Mouse (Mus musculus) B cell, adult 2 months (primary cell): ENCODE measurements around the gene 4930518I15Rik.
"Not testable (repeated sequence)": the region's sequence is repeated elsewhere in the genome, so short reads cannot be mapped to it uniquely, and the experiment has no call there.

Source experiments
- DNase-seq, 2 experiments: peaks; one replicate each; pipeline ENCODE4 v3.0.0; 2022

Gene 4930518I15Rik

DNA sequence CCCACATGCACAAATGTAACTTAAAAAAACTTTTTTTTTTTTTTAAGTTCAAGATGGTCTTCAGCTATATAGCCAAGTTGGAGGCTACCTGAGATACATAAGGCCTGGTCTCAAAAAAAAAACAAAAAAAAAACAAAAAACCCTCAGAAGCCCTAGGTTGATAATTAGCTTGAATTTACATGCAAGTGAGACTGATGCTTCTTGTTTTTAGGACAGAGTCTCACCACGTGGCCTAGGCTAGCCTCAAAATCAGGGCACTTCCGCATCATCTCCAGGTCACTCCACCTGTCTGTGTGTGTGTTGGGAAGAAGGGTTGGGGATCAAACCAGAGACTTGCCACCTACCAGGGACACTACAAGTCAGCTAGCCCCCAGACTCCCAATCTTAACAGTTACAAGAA, at the start of gene 4930518I15Rik:
4930518I15Rik (minus strand) TSS at position 112 of the 400 bp plus-strand sequence.
- no peak for DNase-seq

DNA sequence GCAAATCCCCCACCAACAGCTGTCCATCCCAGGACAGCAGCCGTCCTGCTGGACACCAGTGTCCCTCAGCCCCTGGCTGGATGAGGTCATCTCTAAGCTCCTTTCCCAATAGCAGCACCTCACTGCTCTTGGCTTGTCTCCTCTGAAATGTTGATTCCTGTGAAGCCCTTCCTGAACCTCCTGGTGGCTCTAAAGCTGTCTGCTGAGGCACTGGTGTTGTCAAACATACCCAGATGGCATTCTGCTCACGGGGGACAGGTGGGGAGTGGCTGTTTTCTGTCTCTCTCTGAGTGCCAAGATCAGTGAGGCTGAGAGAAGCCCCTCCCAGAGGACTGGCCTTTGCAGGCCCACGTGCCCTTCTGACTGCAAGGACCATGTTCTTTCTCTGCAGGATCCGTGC, 48.2 kb upstream of the 4930518I15Rik start:
- not testable (repeated sequence) for DNase-seq

DNA sequence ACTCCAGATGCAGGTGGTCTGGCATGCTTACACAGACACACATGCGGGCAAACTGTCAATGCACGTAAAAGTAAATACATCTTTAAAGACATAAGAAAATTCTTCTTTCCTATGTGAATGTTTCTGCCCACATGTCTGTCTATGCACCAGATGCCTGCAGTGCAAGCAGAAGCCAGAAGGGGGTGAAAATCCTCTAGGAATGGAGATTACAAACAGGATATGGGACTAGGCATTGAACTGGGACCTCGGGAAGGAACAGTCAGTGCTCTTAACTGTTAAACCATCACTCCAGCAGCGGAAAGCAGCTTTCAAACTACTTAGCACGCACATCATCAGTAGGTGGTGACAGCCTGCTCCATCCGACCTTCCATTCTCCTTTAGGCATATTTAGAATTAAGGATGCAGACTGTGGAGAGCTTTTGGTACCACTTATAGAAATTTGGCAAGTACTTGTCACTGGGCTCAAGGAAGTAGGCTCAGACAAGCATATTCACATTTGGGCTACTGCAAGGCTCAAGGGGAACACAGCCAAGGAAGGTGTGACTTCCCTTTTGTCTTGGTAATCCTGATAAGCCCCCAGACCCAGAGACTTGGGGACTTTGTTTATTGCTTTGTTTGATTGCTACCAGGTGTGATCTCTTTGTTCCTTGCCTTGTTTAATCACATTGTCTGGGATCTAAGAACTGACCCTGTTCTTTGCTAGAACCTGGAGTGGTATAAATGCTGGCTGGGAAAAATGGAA, 47.4 kb upstream of the 4930518I15Rik start:
- no peak for DNase-seq

DNA sequence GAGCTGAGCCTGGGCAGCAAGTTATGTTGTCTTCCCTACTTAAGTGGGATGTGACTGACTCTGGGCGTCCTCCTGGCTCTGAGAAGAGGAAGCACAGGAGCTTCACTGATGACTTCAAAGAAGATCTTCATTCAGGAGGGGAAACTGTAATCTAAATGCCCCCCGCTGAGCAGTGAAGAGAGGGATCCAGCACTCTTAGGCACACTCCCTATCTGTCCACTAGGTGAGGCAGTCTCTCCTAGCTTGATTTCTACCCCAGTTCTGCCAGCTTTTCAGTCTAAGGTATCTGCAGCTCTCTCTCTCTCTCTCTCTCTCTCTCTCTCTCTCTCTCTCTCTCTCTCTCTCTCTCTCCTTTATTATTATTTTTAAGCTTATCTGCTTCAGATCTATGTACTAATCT, 45.6 kb upstream of the 4930518I15Rik start:
- no peak for DNase-seq

DNA sequence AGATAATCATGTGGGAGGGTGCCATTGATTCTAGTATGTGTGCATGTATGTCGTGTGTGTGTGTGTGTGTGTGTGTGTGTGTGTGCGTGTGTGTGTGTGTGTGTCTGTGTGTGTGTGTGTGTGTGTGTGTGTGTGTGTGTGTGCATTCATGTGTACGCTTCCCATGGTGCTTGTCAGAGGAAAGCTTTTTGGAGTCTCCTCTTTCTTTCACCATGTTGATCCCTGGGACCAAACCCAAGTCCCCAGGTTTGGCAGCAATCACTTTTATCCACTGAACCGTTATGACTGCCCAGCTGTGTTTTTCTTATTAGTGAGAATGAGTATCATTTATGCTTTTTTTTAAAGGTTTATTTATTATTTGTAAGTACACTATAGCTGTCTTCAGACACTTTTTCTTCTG, 44.7 kb upstream of the 4930518I15Rik start:
- not testable (repeated sequence) for DNase-seq

DNA sequence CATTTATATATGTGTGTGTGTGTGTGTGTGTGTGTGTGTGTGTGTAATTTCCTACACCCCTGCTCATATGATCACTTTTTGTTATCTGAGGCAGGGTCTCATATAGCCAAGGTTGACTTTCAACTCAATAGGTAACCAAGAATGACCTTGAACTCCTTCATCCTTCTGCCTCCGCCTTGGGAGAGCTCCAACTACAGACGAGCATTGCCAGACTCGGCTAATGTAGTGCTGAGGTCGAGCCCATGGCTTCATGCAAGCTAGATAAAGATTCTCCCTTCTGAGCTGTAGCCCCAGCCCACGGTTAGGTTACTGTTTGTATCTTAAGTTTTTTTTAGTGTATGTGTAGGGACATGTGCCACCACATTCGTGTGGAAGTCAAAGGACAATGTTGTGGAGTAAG, 44.1 kb upstream of the 4930518I15Rik start:
- DNase-seq: no peak

DNA sequence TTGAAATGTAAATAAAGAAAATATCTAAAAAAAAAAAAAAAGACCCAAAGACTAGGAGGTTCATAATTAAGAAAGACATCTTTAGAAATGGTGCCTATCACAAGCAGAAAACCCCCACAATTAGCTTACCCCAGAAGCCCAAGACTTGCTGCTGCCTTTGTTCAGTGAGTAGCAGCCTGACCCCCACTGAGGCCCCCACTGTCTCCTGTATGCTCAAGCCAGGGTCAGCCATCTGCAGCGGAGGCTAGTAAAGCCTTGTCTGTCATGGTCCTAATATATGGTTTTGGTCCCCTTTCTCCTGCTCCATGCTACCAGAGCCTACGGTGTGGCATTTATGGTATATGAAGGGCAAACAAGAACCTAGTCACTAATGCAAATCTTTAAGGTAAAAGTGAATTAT, 43.6 kb upstream of the 4930518I15Rik start:
- DNase-seq: no peak

DNA sequence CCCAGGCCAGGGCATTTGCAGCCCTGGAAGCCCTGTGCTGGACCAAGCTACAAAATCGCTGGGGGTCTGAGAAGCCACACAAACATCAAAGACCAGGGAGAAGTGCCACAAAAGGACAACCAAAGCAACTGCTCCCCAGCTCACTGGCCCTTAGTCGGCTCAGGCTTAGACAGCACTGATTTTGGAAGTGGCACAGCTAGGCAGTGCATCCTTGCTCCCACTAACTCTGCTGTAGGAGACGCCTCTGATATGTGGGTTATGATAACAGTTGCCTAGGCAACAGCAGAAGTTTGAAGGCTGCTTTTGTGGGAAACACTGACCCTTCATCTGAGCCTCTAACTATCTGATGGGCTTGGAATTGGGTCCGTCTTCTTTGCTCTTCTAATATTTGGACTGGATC, 41.4 kb upstream of the 4930518I15Rik start:
- DNase-seq: no peak

DNA sequence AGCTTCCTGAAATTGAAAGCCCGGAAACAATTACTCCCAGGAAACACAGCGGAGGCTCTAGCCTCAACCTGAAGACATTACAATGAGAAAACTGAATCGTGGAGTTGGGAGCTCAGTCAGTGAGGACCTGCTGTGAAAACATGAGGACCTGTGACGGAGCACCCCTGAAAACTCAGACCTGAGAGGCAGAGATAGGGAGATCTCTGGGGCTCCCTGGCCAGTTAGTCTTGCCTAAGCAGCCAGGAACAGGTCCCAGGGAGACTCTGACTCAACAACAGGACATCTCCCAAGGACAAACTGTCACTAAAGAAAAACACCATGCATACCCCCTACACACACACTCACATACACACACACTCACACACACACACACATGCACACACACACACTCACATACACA, 40.6 kb upstream of the 4930518I15Rik start:
- DNase-seq: no peak

DNA sequence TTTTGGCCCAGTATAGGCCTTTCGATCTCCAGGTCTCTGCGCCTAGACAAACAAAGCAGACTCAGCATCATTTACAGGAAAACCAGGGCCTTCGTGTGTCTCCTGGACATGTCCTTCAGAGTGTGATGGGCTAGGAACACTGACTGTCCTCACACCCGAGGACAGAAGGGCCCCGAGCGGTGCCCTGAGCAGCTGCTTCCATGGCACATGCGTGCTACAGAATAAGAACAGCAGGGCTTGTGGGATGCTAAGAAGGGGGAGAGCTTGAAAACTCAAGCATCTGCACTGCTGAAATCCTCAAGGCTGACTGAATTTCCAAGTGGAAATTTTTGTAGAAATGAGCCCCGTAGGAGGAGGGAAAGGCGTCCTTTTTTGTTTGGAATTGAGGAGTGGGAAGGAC, 39.3 kb upstream of the 4930518I15Rik start:
- no peak for DNase-seq

DNA sequence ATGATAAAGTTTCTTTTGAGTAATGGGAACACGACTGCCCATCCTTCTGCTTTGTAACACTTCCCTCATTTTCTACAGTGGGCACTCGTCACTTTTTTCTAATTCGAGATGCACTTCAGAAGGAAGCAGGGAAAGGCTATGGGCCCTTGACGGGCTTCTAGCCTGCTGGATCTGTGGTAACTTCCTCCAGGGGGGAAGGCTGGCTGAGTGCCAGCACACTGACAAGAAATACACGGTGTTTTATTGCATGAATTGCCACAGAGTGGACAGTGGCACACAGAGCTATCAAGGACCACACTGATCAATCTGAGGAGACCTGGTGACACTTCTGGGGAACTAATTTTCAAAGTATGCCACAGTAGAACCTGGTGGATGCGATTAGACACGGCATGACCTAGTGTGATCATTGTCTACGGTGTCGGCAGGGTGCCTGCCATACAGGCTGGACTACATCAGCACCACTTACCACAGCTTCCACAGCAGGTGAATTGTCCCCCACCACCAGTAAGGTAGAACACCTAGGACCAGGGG, 38.7 kb upstream of the 4930518I15Rik start:
- DNase-seq: no peak

DNA sequence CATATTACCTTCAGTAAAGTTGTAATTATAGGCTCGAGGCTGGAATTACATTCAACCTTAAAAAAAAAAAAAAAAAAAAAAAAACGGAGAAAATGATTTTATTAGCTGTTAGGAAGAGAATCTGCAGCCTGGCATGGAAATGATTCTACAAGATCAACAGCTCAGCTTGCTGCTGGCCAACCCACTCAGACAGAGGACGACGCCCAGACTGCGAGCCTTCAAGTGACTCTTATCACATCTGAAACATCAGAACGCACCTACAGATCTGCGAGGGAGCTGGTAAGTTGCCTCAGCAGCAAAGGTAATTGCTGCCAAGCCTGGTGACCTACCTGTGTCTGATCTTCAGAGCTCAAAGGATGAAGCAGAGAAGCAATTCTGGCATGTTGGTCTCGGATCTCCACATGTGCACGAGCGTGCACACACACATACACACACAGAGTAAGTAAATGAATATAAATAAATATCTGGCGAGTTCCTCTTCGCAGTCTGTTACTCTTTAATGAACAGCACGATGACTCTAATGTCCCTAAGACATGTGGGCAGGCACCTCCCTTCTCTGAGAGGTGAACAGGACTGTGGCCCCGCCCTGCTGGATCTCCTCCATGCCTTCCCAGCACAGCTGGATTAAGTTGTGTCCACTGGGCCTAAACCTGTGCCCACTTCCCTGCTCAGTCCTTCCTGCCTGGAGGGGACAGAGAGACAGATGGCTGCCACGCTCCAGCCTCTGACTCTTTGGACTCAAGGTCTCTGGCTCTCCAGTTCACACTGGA, 36.9 kb upstream of the 4930518I15Rik start:
- no peak for DNase-seq

DNA sequence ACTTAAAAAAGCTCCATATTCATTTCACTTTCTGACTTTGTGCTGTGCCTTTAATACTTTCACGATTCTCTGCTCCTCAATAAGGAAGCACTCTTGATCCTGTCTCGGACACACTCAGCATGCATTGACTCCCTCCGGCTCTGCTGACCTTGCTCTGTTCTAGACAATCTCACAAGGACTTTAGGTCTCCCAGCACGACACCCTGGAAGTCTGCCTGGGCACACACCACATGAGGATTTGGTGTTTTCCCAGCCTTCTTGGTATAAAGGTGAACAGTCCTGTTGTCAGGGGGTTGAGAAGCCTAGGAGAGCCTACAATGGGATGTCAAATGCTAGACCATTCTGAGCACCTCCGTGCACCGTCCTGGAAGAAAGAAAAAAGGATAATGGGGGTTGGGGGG, 35.1 kb upstream of the 4930518I15Rik start:
- no peak for DNase-seq

DNA sequence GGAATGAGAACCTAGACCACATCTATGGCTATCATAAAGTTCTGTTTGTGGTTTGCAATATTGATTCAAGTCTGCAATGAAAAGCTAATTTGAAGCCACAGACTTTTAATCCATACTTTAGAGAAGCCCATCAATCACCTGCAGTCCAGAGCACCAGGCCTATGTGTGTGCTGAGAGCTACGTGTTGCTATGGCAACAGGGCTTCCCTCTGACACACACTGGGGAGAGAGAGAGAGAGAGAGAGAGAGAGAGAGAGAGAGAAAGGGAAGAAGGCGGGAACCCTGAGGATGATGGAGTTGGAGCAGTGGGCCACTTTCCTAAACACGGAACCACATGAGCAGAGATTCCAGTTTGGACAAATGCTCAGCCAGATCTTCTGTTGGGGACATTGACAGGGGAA, 34.5 kb upstream of the 4930518I15Rik start:
- DNase-seq: no peak

DNA sequence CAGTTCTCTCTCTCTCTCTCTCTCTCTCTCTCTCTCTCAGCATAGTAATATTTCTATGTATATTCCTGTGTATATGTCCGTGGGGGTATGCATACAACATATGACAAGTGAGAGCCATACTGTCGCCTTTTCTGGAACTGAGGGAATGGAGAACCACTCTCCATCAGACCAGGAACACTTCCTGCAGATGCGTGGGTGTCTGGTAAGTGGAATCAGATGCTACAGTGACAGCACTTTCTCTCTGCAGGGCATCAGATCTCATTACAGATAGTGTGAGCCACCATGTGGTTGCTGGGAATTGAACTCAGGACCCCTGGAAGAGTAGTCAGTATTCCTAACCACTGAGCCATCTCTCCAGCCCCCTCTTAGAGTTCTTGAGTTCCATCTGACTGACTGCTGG, 30.7 kb upstream of the 4930518I15Rik start:
- no peak for DNase-seq

DNA sequence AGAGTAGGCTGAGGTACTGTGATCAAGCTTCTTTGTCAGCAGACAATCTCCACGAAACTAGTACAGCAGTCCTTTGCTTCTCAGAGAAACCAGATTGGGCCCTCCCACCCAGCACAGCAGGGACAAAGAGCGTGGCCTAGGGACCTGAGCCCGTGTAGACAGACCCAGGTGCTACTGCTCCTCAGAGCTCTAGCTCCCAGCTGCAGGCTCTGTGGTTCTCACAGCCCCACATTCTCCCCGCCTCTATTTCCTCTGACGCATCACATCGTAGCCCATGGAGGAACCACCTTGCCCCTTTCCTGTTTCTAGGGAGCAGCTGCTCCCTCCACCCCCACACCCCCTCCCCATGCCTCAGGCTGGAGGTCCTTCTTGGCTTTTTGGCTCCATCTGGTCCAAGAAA, 29.3 kb upstream of the 4930518I15Rik start, which contains the start of gene Sla2:
Sla2 (minus strand) TSS at position 176 of the 400 bp plus-strand sequence.
- DNase-seq: peak in 1 of 2 experiments; percentile 12

DNA sequence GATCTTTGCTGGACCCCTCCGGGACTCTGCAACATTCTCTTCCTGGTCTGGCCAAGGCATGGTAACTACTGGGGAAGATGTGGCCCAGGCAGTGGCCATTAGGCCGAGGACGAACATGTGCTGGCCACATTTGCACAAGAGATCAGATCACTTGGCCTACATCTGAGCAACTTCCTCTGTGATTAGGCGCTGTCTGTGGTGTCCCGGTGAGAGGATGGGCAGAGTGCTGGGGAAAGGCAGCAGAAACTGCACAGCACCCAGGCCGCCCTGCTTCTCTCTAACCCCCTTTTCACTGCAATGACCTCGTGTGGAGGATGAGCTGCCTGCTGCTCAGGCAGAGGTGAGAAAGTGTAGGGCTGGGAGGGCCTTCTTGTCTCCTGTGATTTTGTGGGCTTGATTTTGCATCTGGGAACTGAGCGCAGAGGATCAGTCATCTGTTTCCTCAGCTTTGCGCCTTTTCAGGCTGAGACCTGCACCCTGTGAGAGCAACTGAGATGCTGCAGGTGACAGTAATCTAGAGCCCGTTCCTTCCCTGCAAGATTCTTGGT, 28.4 kb upstream of the 4930518I15Rik start:
- DNase-seq: no peak

DNA sequence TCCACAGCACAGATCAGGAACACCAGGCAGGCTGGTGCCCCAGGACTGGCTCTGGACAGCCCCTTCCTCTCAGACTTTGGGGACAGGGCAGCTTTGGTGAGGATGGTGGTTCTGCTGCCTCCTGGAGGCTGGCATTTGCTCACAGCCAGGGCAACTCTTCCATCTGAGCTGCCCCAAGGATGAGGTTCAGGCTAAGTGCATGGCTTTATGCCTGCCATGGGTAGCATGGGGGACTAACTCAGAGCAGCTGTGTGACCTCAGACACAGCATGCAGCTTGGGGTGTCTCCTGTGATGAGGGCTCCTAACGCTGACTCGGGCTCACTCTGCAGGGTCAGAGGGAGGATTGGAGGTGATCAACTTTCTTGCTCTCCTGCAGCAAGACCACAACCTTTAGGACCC, 27.9 kb upstream of the 4930518I15Rik start:
- not testable (repeated sequence) for DNase-seq

DNA sequence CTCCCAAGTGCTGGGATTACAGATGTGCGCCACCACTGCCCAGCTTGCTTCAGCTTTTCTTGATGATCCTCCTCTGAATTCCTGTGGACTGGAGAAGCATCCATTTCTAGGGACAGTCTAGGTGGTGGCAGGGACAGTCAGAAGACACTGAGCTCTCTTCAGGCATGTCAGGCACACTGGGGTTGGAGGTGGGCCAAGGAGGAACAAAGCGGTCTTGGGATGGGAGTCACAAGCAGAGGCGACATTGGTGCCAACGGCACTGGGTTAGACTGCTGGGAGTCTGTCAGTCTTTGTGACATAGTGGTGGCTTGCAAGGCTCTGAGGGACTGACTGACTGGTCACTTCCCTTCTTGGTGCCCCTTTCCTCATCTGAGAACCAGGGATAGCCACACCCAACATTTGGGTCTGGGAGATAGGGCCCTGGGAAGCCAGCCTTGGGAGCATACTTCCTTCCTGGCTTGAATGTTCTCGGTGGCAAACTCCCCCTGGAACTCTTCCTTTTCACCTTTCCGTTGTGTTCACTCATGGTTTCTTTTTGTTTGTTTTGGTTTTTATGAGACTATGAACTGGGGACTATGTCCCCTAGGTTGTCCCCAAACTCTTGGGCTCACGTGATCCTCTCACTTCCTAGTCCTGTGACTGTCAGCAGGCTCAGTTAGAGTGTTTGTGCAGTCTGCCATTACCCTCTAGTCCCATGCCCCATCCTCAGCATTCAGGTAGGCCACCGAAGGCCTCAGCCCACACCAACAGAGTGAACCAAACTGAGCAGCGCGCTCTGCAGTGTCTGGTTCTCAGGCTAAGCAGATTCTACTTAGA, 26.9 kb upstream of the 4930518I15Rik start:
- DNase-seq: no peak

DNA sequence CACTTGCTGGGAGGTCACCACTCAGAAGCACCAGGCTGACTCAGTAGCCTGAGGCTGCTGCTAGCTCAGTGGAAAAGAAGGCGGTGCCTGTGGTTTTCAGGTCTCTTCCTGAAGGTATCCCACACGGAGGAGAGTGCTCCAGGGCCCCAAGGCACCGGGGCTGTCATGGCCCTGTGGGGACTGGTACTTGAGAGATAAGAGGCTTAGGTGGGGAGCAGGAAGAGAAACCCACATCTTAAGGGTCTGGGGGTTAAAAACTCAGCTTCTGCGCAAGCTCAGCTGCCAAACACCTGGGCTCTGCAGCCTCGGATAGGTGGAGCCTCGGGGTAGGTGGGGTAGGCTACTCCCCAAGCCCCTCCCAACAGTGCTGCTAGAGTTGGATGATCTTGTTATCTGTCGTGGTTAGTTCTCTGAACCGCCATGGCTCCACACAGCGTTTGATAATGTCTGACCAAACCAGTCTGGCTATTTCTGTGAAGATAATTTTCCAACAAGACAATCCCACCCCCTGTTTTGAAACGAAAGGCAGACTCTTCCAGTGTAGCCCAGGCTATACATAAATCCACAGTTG, 24.8 kb upstream of the 4930518I15Rik start:
- no peak for DNase-seq

DNA sequence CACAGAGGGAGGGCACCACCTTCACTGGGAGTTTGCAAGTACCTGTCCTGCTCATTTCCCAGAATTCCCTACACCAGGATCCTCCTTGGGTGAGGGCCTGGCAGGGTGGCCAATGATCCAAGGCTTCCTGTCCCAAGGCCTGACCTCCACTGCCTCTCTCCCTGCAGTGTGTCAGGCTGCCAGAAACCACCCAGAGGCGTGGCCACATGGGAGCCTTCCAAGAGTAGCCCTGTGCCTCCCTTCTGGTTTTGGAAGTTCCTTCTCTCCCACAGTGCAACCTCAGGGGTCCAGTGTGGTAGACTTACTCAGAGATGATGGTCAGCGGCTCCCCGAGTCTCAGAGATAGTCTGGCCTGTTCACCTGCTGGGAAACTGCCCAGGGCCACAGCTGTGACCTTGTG, 21.8 kb upstream of the 4930518I15Rik start:
- DNase-seq: no peak

DNA sequence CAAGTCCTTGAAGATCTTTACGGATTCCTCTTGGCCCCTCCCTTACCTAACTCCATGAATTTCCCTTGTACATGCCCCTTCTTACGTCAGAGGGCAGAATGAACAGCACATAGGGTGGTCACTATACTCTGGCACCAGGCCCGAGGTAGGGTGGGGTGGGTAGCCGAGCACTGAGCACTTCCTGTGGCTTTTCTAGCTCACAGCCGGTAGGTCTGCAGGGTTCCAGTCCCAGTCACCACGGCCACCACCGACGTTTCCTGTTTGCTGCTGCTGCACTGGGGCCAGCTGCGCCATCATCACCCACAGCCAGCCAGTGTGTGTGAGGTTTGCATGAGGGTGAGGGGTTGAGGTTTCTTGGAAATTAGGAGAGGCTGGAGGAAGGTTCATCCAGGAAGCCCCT, 20.0 kb upstream of the 4930518I15Rik start:
- peak; percentile 29 to 34 for DNase-seq
